Mouse (Mus musculus): ENCODE results near the gene Rpl36-ps4. TPM values are rescaled to one million over a fixed set of nuclear protein-coding genes. Genes with fewer than 3 reads are reported as not detected.

Rpl36-ps4 gene
- polyA plus RNA-seq, 1 experiment from 2014 or later: not detected

- Histone ChIP-seq H3K9ac (replicated peaks) (no peak overlapping the region), H3K9me3 (ENCODE audit: low read length) (no peaks in the 10 kb centered on the region), H3K36me3 (replicated peaks; ENCODE audit: insufficient read depth, low read length) (no peaks in the 10 kb centered on the region), H3K4me1 (ENCODE audit: insufficient read depth) (no peaks in the 10 kb centered on the region), H3K27ac (ENCODE audit: low read depth) (no peak overlapping the region), H3K4me2 (ENCODE audit: low read depth, low read length) (no peak overlapping the region), H3K27me3 (ENCODE audit: insufficient read depth, low read length) (no peaks in the 10 kb centered on the region), H3K4me3 (ENCODE audit: low read depth, low read length) (no peak overlapping the region)
- TF ChIP-seq EP300 (IDR thresholded peaks at IDR 0.05; ENCODE audit: low read depth) (no peak), CTCF (IDR thresholded peaks at IDR 0.05; ENCODE audit: low read depth) (no peak)
- ATAC-seq (no peak), DNase-seq (no peak)
- 81% methylated on average over 6 of the region's 6 CpGs for WGBS (ENCODE audit: insufficient replicate concordance)
These were observed 23.6 kb upstream of the Rpl36-ps4 start for GRCm38 (mm10) chr17:87897175-87897574.

GRCm38 (mm10) chr17:87900677-87901076 lies 20.1 kb upstream of the Rpl36-ps4 start:
- Histone ChIP-seq H3K4me3 (ENCODE audit: low read depth, low read length) (no peak overlapping the region), H3K27ac (ENCODE audit: low read depth) (no peak overlapping the region), H3K4me1 (ENCODE audit: insufficient read depth) (no peaks in the 10 kb centered on the region), H3K36me3 (replicated peaks; ENCODE audit: insufficient read depth, low read length) (no peaks in the 10 kb centered on the region), H3K27me3 (ENCODE audit: insufficient read depth, low read length) (no peaks in the 10 kb centered on the region), H3K9ac (replicated peaks) (no peak overlapping the region), H3K9me3 (ENCODE audit: low read length) (no peaks in the 10 kb centered on the region), H3K4me2 (ENCODE audit: low read depth, low read length) (no peak overlapping the region)
- no peak for DNase-seq
- TF ChIP-seq CTCF (IDR thresholded peaks at IDR 0.05; ENCODE audit: low read depth) (no peak), EP300 (IDR thresholded peaks at IDR 0.05; ENCODE audit: low read depth) (no peak)
- WGBS (ENCODE audit: insufficient replicate concordance): 74% methylated on average over 4 of the region's 4 CpGs
- no peak for ATAC-seq

GRCm38 (mm10) chr17:87901163-87901562 lies 19.6 kb upstream of the Rpl36-ps4 start:
- TF ChIP-seq EP300 (IDR thresholded peaks at IDR 0.05; ENCODE audit: low read depth) (no peak), CTCF (IDR thresholded peaks at IDR 0.05; ENCODE audit: low read depth) (no peak)
- WGBS (ENCODE audit: insufficient replicate concordance): 52% methylated on average over 7 of the region's 7 CpGs
- DNase-seq: no peak
- no peak for ATAC-seq
- no peak overlapping the region for H3K4me3 ChIP-seq (ENCODE audit: low read depth, low read length)
- H3K27me3 ChIP-seq (ENCODE audit: insufficient read depth, low read length): no peaks in the 10 kb centered on the region
- no peaks in the 10 kb centered on the region for H3K9me3 ChIP-seq (ENCODE audit: low read length)
- no peaks in the 10 kb centered on the region for H3K36me3 ChIP-seq (replicated peaks; ENCODE audit: insufficient read depth, low read length)
- no peak overlapping the region for H3K27ac ChIP-seq (ENCODE audit: low read depth)
- H3K4me1 ChIP-seq (ENCODE audit: insufficient read depth): no peaks in the 10 kb centered on the region
- no peak overlapping the region for H3K4me2 ChIP-seq (ENCODE audit: low read depth, low read length)
- H3K9ac ChIP-seq (replicated peaks): no peak overlapping the region

GRCm38 (mm10) chr17:87903213-87903612 lies 17.6 kb upstream of the Rpl36-ps4 start:
- TF ChIP-seq EP300 (IDR thresholded peaks at IDR 0.05; ENCODE audit: low read depth) (no peak), CTCF (IDR thresholded peaks at IDR 0.05; ENCODE audit: low read depth) (no peak)
- no peaks in the 10 kb centered on the region for H3K9me3 ChIP-seq (ENCODE audit: low read length)
- no peaks in the 10 kb centered on the region for H3K4me1 ChIP-seq (ENCODE audit: insufficient read depth)
- no peaks in the 10 kb centered on the region for H3K36me3 ChIP-seq (replicated peaks; ENCODE audit: insufficient read depth, low read length)
- H3K4me2 ChIP-seq (ENCODE audit: low read depth, low read length): no peak overlapping the region
- no peak overlapping the region for H3K27ac ChIP-seq (ENCODE audit: low read depth)
- no peak for ATAC-seq
- 44% methylated on average over 6 of the region's 6 CpGs for WGBS (ENCODE audit: insufficient replicate concordance)
- H3K27me3 ChIP-seq (ENCODE audit: insufficient read depth, low read length): no peaks in the 10 kb centered on the region
- no peak overlapping the region for H3K4me3 ChIP-seq (ENCODE audit: low read depth, low read length)
- no peak for DNase-seq
- no peak overlapping the region for H3K9ac ChIP-seq (replicated peaks)

GRCm38 (mm10) chr17:87903725-87904124 lies 17.1 kb upstream of the Rpl36-ps4 start:
- DNase-seq (no peak), ATAC-seq (no peak)
- TF ChIP-seq EP300 (IDR thresholded peaks at IDR 0.05; ENCODE audit: low read depth): no peak
- no peak for TF ChIP-seq CTCF (IDR thresholded peaks at IDR 0.05; ENCODE audit: low read depth)
- H3K4me2 ChIP-seq (ENCODE audit: low read depth, low read length): no peak overlapping the region
- no peak overlapping the region for H3K27ac ChIP-seq (ENCODE audit: low read depth)
- H3K4me1 ChIP-seq (ENCODE audit: insufficient read depth): no peaks in the 10 kb centered on the region
- WGBS (ENCODE audit: insufficient replicate concordance): 82% methylated on average over 8 of the region's 8 CpGs
- no peak overlapping the region for H3K9ac ChIP-seq (replicated peaks)
- H3K36me3 ChIP-seq (replicated peaks; ENCODE audit: insufficient read depth, low read length): no peaks in the 10 kb centered on the region
- H3K27me3 ChIP-seq (ENCODE audit: insufficient read depth, low read length): no peaks in the 10 kb centered on the region
- no peak overlapping the region for H3K4me3 ChIP-seq (ENCODE audit: low read depth, low read length)
- H3K9me3 ChIP-seq (ENCODE audit: low read length): no peaks in the 10 kb centered on the region

GRCm38 (mm10) chr17:87915386-87915785 lies 5.4 kb upstream of the Rpl36-ps4 start:
- Histone ChIP-seq H3K27me3 (ENCODE audit: insufficient read depth, low read length) (no peaks in the 10 kb centered on the region), H3K4me1 (ENCODE audit: insufficient read depth) (no peaks in the 10 kb centered on the region), H3K36me3 (replicated peaks; ENCODE audit: insufficient read depth, low read length) (no peaks in the 10 kb centered on the region), H3K27ac (ENCODE audit: low read depth) (no peak overlapping the region), H3K9me3 (ENCODE audit: low read length) (peaks cover 3% of the 10 kb centered on the region; the same call in 1 of the 2 replicates), H3K4me3 (ENCODE audit: low read depth, low read length) (no peak overlapping the region), H3K9ac (replicated peaks) (no peak overlapping the region), H3K4me2 (ENCODE audit: low read depth, low read length) (no peak overlapping the region)
- no peak for DNase-seq
- WGBS (ENCODE audit: insufficient replicate concordance): 78% methylated on average over 3 of the region's 3 CpGs
- TF ChIP-seq CTCF (IDR thresholded peaks at IDR 0.05; ENCODE audit: low read depth): no peak
- TF ChIP-seq EP300 (IDR thresholded peaks at IDR 0.05; ENCODE audit: low read depth): no peak
- no peak for ATAC-seq

- no peak for ATAC-seq
- no peaks in the 10 kb centered on the region for H3K4me1 ChIP-seq (ENCODE audit: insufficient read depth)
- TF ChIP-seq CTCF (IDR thresholded peaks at IDR 0.05; ENCODE audit: low read depth): no peak
- no peak for TF ChIP-seq EP300 (IDR thresholded peaks at IDR 0.05; ENCODE audit: low read depth)
- no peak overlapping the region for H3K4me2 ChIP-seq (ENCODE audit: low read depth, low read length)
- no peaks in the 10 kb centered on the region for H3K36me3 ChIP-seq (replicated peaks; ENCODE audit: insufficient read depth, low read length)
- H3K9ac ChIP-seq (replicated peaks): no peak overlapping the region
- H3K27ac ChIP-seq (ENCODE audit: low read depth): no peak overlapping the region
- no peaks in the 10 kb centered on the region for H3K27me3 ChIP-seq (ENCODE audit: insufficient read depth, low read length)
- WGBS (ENCODE audit: insufficient replicate concordance): 74% methylated on average over 5 of the region's 5 CpGs
- no peak for DNase-seq
- H3K4me3 ChIP-seq (ENCODE audit: low read depth, low read length): no peak overlapping the region
- no peaks in the 10 kb centered on the region for H3K9me3 ChIP-seq (ENCODE audit: low read length)
These were observed 2.7 kb upstream of the Rpl36-ps4 start for GRCm38 (mm10) chr17:87918121-87918520.

All from liver, postnatal 0 days (tissue).